Mouse (Mus musculus) C2C12 (cell line): ENCODE data around the gene Fgf8. TPM values are rescaled to one million over a fixed set of nuclear protein-coding genes. Genes with fewer than 3 reads are reported as not detected.

ENCODE experiments used
- H3K27me3 ChIP-seq: one replicate; pipeline ENCODE4 v1.6.1; 2011; ENCODE audit not compliant: control insufficient read depth, insufficient read depth, insufficient read length
- H3K36me3 ChIP-seq: one replicate; pipeline ENCODE4 v1.6.1; 2011; ENCODE audit not compliant: control insufficient read depth, insufficient read depth
- H3K4me3 ChIP-seq: one replicate; pipeline ENCODE4 v1.5.1; 2011; ENCODE audit warnings: mild to moderate bottlenecking, control low read depth; ENCODE audit not compliant: poor library complexity, insufficient read depth, severe bottlenecking
- H3K79me2 ChIP-seq: one replicate; pipeline ENCODE4 v1.6.1; 2011; ENCODE audit not compliant: control insufficient read depth, insufficient read depth
- H3K79me3 ChIP-seq: one replicate; pipeline ENCODE4 v1.6.1; 2011; ENCODE audit warnings: low read depth, control low read depth
- H3ac ChIP-seq: one replicate; pipeline ENCODE3; 2011; ENCODE audit warnings: low read depth; ENCODE audit not compliant: control insufficient read depth, insufficient read length
- CEBPB ChIP-seq: IDR thresholded peaks from one replicate; pipeline ENCODE4 v1.6.1; 2011; ENCODE audit warnings: low read depth, mild to moderate bottlenecking, control low read depth, moderate library complexity
- CTCF ChIP-seq: IDR thresholded peaks from one replicate; pipeline ENCODE4 v1.5.1; 2011; ENCODE audit not compliant: control insufficient read depth, insufficient read depth, insufficient read length
- FOSL1 ChIP-seq: IDR thresholded peaks from one replicate; pipeline ENCODE4 v1.8.0; 2011; ENCODE audit warnings: mild to moderate bottlenecking, low read length; ENCODE audit not compliant: poor library complexity, insufficient read depth, severe bottlenecking
- MAX ChIP-seq: IDR thresholded peaks from one replicate; pipeline ENCODE4 v1.6.1; 2011; ENCODE audit warnings: mild to moderate bottlenecking, control low read depth
- MYOD1 ChIP-seq: IDR thresholded peaks from one replicate; pipeline ENCODE4 v1.6.1; 2011; ENCODE audit warnings: low read depth; ENCODE audit not compliant: control insufficient read depth, insufficient read length
- MYOG ChIP-seq: IDR thresholded peaks from one replicate; pipeline ENCODE4 v1.6.1; 2011; ENCODE audit not compliant: control insufficient read depth, insufficient read length; ENCODE audit errors: extremely low read depth
- USF1 ChIP-seq: IDR thresholded peaks from one replicate; pipeline ENCODE4 v1.6.1; 2011; ENCODE audit warnings: low read depth, mild to moderate bottlenecking, control low read depth, moderate library complexity
- polyA plus RNA-seq: library from polyadenylated mRNA; unstranded; fragments of >200 nt; fragmentation: generic; extraction: Trizol; gene quantifications from one replicate; pipeline ENCODE4 v1.2.1, GENCODE M21; 2012; ENCODE audit warnings: missing spikeins

Fgf8 gene
- polyA plus RNA-seq, 1 experiment: not detected

DNA sequence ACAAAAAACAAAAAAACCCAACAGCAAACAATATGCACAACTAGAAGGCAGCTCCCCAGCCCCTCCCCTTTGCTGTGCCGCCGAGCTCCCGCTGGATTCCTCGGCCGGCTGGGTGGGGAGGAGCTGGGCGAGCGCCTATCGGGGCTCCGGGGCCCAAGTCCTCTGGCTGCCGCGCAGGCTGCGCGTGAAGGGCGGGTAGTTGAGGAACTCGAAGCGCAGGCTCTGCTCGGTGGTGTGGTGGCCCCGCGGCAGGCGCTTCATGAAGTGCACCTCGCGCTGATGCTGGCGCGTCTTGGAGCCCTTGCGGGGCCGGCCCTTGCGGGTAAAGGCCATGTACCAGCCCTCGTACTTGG, 5.9 kb downstream of the Fgf8 start:
- H3K36me3 ChIP-seq: no peaks in the 10 kb centered on the region
- H3K79me2 ChIP-seq: no peaks in the 10 kb centered on the region
- H3K4me3 ChIP-seq: no peak overlapping the region
- no peak for TF ChIP-seq FOSL1
- no peak for TF ChIP-seq USF1
- TF ChIP-seq MYOD1: no peak
- TF ChIP-seq CTCF: no peak
- TF ChIP-seq MAX: no peak
- no peaks in the 10 kb centered on the region for H3K79me3 ChIP-seq
- H3ac ChIP-seq: no peak overlapping the region
- H3K27me3 ChIP-seq: peaks cover 50% of the 10 kb centered on the region

GRCm38 (mm10) chr19:45736241-45736640, 6.5 kb downstream of the Fgf8 start:
- H3K79me3 ChIP-seq: no peaks in the 10 kb centered on the region
- H3ac ChIP-seq: no peak overlapping the region
- H3K27me3 ChIP-seq: peaks cover 48% of the 10 kb centered on the region
- TF ChIP-seq CTCF (no peak), FOSL1 (no peak), MAX (no peak), MYOD1 (no peak), CEBPB (no peak), USF1 (no peak), MYOG (no peak)
- H3K79me2 ChIP-seq: no peaks in the 10 kb centered on the region
- H3K36me3 ChIP-seq: no peaks in the 10 kb centered on the region
- H3K4me3 ChIP-seq: no peak overlapping the region

DNA sequence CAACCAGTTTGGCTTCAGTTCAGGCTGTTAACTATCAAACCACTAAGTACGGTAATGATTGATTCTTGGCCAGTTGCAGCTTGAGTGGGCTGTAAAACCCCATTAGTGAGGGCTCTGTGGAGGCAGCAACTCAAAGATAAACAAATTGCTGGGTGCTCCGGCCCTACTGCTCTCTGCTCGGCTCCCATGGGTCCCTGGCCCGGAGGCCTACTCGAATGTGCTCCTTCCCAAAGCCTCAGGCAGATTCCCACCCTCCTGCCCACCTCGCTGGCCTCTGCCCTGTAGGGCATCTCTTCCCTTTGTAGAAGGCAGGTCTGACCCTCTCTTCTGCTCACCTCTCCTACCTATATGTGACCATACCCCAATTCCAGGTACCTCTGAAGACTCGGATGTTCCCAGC, 8.0 kb downstream of the Fgf8 start:
- TF ChIP-seq CEBPB (no peak), CTCF (no peak), MAX (no peak), FOSL1 (no peak), USF1 (no peak), MYOD1 (no peak), MYOG (no peak)
- Histone ChIP-seq H3K79me3 (no peaks in the 10 kb centered on the region), H3K36me3 (no peaks in the 10 kb centered on the region), H3K79me2 (no peaks in the 10 kb centered on the region), H3ac (no peak overlapping the region), H3K4me3 (no peak overlapping the region), H3K27me3 (peaks cover 48% of the 10 kb centered on the region)

- no peak for TF ChIP-seq MYOG
- TF ChIP-seq MAX: no peak
- TF ChIP-seq MYOD1: no peak
- TF ChIP-seq CEBPB: no peak
- TF ChIP-seq CTCF: no peak
- Histone ChIP-seq H3K79me2 (no peaks in the 10 kb centered on the region), H3K79me3 (no peaks in the 10 kb centered on the region), H3ac (no peak overlapping the region), H3K4me3 (no peak overlapping the region), H3K27me3 (peaks cover 43% of the 10 kb centered on the region), H3K36me3 (no peaks in the 10 kb centered on the region)
These were observed 8.5 kb downstream of the Fgf8 start for GRCm38 (mm10) chr19:45734191-45734590.

- peaks cover 43% of the 10 kb centered on the region for H3K27me3 ChIP-seq
- TF ChIP-seq MYOG (no peak), FOSL1 (no peak), CTCF (no peak), MYOD1 (no peak)
- no peak overlapping the region for H3ac ChIP-seq
- no peaks in the 10 kb centered on the region for H3K79me3 ChIP-seq
- no peaks in the 10 kb centered on the region for H3K79me2 ChIP-seq
- no peak overlapping the region for H3K4me3 ChIP-seq
- H3K36me3 ChIP-seq: no peaks in the 10 kb centered on the region
These were observed 9.2 kb downstream of the Fgf8 start for GRCm38 (mm10) chr19:45733564-45733963.

DNA sequence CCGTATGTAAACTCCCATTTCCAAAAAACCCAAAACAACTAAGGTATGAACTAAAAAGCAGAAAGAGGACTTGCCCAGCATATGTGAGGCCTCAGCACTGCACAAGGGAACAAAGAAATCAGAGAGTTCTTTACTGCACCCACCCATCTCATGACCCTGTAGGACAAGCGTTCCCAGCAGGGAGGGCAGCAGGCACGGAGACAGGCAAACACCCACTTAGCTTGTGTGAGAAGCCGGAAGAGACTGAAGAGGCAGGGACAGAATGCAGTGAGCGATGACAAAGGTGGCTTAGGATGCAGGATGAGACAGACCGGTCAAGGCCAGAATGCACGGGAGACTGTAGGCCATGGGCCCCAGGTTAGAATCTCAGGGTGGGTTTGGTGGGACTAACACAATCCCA, 11.1 kb downstream of the Fgf8 start:
- Histone ChIP-seq H3ac (no peak overlapping the region), H3K36me3 (no peaks in the 10 kb centered on the region), H3K4me3 (no peak overlapping the region), H3K27me3 (peaks cover 57% of the 10 kb centered on the region), H3K79me3 (no peaks in the 10 kb centered on the region), H3K79me2 (no peaks in the 10 kb centered on the region)
- TF ChIP-seq CEBPB: no peak
- TF ChIP-seq MYOG: no peak
- no peak for TF ChIP-seq FOSL1
- TF ChIP-seq USF1: no peak
- TF ChIP-seq MYOD1: no peak
- TF ChIP-seq CTCF: no peak
- TF ChIP-seq MAX: no peak
